Mouse (Mus musculus) thymus, postnatal 25 days (tissue): ENCODE results near the gene Capn11.
A peak's percentile ranks its signal among the peaks of the same experiment; 100 is the strongest.

Experiments used
- DNase-seq: peaks from one replicate; pipeline ENCODE4 v3.0.0; 2022

Capn11 gene

DNA sequence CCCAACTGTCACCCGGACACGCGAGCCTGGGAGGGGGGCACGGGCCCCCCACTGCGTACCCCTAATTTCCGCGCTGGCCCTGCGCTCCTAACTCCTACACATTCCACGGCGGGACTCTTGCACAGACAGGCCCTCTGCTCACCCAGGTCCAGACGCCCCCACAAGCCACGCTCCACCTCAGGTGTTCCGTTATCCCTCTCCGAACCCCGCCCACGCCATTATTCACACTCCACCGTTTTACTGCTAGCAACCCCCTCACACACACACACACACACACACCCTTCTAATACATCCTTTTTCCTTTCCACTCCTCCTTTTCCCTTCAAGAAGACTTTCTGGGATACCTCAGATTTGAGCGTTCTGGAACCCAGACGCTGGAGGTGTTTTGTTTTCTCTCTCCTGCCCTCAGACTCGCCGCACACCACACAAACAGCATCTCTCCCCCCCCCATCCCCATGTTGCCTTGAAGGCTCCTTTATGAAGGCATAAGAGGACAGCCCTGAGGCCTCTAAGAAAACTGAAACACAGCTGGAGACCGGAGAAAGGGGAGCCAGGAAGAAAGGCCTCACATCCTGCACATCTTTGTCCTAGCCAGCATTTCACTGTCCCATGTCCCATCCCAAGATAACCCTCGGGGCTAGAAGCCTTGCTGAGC is 63.3 kb downstream of the Capn11 start:
- no peak for DNase-seq

DNA sequence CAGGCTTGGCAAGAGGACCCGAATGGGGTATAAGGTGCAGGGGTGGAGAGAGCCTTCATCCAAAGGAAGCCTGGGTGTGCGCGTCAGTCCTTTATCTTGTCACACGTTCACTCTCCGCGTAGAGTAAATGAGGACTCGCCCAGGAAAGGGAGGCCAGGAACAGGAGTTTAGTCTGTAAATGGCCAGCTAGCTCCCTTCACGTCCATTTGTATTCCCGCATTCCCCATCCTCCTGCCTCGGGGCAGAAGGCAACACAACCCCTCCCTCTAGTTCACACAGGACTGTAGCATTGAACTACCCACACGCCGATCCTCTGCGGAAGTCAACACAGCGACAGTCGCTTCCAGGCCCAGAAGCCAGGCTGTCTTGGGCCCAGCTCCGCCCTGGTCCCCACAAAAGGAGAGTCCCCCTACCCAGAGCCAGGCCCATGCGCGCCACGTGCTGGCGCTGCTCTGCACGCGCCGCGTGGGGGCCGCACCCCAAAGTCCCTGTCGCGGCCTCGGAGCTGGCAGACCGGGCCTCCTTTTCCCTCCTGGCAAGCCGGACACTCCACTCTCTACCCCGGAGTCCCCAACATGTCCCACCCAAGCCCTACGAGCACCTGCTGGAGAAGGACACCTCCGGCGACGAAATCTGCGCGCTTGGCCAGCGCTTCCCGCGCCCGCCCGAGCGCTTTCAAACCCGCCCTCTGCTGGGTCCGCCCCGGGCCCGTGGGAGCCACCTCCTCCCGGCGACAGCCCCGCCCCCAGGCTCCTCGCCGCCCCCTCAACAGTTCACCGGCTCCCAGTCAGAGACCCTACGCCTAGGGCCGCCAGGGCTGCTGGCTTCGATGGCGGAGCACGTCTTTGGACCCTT is 64.0 kb downstream of the Capn11 start:
- DNase-seq: peak; percentile 89

DNA sequence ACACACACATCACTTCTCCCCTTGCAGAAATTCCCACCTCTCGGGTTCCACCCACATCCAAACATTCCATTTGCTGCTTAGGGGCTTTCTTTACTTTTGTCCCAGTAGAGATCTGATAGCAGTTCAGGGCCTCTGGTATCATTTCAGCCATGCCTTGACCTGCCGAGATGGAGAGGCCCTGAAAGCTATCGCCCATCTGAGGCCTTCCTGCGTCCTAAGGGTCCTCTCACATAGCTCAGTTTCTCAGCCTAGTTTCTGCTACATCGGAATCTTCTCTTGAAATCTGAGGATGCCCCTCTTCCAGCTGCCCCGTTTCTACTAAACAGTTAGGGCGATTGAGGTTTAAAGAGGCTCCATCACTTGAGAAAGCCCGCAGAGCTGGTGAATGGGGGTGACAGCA is 64.9 kb downstream of the Capn11 start:
- DNase-seq: no peak

DNA sequence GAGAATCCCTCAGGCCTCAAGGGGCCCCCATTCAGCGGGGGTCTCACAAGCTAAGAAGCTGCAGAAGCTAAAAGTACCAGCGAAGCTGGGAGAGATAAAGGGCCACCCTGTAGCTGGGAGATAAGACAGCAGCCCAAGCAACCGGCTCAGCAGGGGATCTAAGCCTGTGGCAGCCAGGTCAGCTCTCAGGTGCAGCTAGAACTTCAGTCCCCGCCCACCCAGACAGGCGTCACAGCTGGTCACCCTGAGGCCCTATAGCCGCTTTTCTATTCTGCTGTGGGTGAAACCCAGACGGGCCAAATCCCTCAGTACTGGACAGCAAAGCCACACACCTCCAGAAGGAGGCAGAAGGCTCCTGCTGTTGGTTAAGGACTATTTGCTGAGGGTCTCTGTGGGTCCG is 65.6 kb downstream of the Capn11 start:
- no peak for DNase-seq

DNA sequence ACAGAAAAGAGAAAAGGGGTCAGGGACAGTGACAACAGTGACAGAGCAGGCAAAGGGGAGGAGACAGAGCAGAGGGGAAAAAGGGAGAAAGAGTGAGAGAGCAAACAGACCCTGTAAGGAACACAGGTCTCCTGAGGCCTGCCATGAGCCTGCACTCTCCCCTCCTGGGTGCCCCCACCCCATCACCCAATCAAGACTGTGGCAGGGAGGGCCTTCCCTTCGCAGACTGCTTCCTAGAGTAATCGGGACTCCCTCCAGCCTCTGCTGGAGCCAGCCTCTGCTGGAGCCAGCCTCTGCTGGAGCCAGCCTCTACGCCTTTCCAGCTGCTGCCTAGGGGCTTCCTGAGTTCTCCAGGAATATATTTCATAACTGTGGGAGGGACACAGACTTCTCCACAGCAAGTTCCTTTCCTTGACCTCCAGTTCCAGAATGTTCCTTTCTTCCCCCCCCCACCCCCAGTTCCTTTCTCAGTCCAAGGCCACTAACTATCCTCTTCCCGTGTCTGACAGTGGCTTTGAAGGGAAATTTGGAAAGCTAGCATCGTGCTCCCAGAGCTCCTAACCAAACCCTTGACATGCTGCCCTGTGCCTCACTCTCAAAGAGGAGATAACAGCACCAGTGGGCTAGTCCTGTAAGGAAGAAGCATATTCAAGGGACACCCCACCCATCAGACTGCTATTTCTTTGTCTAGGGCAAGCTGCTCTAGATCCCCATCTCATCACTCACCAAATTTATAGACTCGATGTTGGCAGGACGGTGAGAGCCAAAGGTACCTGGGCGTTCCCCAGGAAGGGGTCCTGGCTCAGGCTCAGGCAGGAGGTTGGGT is 66.3 kb downstream of the Capn11 start:
- DNase-seq: no peak

DNA sequence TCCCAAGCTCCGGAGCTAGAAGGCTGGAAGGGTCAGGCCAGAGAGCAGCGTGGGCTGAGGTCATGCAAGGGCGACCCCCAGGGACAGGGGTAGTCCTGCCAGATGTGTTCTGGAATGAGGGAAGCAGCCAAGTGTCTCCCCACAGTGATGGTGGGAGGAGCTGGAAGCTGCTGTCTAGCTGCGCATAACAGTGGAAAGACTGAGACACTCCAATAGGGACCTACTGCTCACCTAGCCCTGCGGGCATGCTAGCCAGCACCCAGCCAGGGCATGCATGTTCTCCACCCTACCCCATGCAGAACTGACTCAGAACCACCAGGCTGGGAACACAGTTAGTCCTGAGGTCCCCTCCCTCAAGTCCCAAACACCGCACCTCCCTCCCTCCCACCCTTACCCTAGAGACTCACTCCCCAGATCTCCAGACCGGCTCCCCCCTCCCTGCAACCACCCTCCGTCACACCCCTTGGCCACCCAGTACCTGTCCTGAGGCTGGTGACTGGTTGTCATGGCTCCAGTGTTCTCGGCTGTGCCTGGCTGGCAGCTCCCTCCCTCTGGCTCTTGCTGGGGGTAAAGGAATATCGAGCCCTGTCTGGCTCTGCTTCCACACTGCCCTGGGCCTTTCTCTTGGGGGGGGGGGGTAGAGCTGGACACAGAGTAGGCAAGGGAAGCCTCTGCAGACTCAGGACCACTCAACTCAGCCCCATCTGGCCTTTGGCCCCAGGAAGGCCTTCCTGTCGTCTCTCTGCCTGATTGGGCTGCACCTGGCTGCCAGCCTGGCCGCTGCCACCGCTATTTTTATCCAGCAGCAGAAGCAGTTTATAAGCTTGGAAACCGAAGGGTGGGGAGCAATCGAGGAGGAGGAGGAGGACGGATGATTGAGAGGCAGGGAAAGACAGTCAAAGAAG is 67.2 kb downstream of the Capn11 start:
- no peak for DNase-seq

DNA sequence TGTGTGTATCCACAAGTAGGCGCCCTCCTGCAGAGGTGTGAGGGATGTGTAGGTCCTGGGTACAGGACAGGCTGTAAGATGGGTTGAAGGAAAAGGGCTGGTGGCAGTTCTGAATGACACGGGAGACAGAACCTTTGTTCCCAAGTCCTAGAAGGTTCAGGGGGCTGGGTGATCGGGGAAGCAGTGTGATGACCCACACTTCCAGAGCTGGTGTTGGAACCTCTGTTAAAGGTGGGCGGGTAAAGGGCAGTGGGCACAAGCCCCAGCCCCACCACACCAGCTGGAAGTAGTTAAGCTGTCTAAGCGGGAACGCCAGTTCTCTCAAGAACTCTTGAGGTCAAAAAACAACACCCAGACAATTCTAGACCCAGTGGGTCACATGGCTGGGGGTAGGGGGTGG is 68.7 kb downstream of the Capn11 start:
- no peak for DNase-seq

DNA sequence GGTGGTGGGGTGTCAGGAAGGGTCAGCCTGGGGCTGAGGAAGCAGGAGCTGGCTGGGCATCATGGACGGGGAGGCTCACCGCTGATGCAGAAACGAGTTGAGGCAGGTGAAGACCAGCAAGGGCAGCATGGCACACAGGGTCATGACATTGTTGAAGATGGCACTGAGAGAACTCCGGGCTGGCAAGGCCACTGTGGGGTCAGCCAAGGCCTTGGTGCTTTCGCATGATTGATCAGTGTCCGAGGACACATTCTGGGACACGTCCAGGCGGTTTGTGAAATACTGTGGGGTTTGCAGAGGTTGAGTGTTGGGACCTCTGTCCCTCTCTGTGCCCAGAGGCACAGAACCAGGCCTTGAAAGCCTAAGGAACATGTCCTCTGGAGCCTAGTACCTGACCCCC is 69.3 kb downstream of the Capn11 start:
- no peak for DNase-seq

DNA sequence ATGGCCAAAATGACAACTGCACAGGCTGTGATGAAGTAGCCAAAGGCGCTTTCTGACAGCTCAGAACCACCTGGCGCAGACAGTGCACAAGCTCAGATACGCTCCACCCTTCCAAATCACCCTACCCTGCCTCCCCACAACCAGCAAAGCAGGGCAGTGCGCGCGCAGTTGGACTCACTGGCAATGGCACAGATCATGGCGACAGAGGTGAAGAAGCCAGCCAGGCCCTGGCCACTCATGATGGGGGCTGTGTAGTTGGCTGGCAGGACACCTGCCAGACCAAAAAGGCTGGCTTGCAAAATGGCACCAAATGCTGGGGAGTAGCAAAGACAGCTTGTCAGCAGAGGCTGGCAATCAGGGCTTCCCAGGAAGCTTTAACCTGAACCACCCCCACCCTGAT is 69.9 kb downstream of the Capn11 start:
- DNase-seq: no peak

DNA sequence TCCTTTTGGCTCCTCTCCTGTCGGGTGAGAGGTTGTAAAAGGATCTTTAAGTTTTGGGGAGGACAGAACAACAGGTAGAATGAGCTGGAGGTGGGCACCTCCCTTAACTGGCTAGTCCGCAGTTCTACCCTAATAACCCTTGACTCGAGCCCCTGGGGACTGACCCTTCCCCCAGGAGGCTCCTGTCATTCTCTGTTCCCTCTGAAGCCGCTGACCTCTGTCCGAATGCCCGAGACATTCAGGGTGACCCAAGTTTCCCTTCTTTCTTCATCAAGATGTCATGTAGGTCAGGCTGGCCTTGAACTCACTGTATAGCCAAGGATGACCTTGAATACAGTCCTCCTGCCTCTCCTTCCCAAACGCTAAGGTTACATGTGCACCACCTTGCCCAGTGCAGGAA is 70.8 kb downstream of the Capn11 start:
- no peak for DNase-seq

DNA sequence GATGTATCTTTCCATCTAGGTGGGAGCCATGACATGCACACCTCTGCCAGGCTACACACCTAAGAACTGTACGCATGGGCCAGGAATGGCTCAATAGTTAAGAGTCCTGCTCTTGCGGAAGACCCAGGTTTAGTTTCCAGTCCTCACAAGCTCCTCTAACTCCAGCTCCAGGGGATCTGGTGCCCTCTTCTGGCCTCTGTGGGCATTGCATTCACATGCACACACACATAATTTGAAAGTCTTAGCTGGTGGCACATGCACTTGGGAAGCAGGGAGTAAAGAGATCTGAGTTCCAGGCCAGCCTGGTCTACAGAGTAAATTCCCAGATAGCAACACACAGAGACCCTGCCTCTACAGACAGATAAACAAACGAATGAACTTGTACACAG is 72.7 kb downstream of the Capn11 start:
- peak; percentile 52 for DNase-seq

DNA sequence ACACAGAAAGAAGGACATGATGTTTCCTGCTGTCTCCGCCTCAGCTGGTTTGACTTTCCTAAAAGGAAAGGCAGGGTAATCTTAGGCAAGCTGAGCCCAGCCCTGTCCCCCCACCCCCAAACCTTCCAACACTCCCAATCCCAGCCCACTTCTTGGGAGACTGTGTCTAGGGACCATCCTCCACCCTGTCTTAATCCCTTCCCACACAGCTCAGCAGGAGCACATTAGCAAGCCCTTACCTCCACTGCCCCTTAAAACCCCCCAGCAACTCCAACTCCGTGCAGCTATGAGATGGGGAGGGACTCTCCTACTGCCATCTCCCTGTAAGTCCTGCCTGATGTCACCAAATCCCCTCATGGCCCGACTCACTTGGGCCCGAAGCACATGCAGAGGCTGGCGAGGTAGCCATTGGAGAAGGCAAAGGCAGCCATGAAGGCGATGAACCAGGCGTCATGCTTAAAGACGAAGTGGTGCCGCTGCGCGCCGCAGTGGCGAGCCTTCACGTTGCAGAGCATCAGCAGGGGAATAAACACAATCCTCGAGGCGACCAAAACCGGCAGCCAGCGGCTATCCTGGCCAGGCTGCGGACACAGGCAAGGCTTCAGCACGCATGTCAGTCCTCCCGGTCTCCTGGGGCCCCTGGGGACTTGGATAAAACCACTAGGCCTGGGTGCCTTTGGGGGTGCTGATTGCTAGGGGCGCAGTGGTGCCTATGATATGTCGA is 73.2 kb downstream of the Capn11 start:
- DNase-seq: no peak

DNA sequence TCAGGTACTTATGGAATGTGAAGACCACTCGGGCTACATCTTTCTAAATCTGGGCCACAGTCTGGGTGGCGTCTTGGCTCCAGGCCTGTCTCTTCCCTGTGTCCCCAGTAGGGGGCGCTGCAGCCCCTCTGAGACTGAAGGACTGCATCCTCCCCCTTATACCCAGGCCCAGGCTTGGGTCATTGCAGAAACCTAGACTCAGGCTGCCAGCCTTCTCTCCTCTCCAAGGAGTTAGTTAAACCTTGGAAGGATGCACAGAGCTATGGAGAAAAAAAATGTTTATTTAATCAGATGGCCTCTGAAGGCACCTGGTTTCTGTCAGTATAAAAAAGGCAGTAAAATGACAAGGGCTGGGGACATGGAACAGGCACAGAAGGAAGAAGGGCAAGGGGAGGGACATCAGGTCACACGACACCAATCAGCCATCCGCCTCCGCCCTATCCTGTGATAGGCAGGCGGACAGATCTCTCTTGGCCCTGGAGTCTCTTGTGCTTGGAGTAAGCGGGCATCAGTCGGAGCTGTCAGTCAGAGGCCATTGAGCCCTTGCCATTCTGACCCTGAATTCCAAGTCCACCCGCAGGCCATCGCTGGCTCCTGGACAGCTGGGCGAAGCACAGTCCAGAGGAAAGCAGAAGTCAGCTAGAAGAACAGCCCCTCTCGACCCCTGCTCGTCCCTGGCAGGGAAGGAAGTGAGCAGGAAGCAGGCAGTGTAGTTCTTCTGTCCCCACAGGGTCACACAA is 74.0 kb downstream of the Capn11 start:
- peak; percentile 82 for DNase-seq

DNA sequence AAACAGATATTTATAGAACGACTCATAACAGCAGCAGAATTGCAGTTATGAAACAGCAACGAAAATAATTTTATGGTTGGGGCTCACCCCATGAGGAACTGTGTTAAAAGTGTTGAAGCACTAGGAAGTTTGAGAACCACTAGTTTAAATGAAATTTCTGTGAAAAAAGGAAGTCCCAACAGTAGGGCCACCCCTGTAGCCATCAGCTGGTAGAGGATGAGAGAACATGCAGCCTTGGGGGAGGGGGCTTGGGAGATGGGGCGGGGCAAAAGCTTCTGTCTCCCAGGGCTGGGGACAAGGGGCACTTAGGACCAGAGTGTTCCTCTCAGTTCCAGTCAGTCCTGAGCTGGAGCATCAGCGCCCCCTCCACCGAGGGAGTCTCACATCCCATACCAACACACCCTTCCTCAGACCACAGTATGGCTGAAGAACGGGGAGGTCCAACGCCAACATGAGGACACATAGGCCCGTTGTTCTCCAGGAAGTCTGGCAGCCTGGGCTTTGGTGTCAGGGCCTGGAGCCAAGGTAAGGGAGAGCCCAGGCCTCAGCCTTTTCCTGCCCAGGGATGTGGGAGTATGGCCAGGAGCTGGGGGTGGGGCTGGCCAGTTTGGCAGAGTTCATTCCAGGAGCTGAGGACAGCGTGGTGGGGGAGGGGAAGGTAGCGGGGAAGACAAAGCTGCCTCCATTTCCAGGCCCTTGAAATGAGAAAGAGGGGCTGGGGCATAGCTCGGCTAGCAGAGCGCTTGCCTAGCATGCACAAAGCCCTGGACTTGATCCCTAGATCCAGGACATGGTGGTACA is 74.8 kb downstream of the Capn11 start:
- no peak for DNase-seq

DNA sequence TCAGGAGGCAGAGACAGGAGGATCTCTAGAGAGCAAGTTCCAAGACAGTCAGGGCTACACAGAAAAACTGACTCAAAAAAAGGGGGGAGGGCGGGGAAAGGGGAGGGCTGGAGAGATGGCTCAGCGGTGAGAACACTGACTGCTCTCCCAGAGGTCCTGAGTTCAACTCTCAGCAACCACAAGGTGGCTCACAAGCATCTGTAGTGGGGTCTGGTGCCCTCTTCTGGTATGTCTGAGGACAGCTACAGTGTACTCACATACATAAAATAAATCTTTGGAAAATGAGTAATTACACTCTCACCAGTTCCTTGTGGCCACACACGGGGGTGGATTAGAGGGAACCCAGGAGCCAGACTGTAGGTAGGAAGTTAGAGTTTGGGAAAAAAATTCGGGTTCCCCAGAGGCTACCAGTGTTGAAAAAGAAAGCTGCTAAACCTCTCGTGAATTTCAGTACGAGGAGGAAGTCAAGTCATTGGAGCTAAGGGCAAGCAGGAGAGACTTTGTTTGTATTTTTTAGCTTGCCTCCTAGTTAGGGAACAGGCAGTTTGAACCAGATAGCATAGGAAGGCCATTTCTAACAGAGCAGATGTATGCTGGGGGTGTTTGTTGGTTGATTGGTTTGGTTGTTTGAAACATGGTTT is 76.3 kb downstream of the Capn11 start:
- DNase-seq: peak; percentile 58

DNA sequence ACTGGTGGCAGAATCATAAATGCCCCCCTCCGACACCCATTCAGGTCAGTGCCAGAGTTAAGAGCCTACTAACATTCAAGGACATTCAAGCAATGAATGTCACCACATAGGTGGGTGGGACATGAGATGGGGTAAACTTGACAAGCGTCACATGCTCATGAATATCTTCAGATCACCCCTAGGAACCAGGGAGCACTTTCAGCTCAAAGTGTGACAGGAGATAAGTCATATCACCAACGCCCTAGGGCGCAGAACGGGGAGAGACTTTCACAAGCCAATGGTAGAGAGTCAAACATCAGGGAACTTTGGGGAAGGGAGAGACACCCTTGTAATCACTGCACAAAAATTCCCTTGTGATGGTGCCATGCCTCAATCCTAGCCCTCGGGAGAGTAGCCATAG is 76.9 kb downstream of the Capn11 start:
- no peak for DNase-seq

DNA sequence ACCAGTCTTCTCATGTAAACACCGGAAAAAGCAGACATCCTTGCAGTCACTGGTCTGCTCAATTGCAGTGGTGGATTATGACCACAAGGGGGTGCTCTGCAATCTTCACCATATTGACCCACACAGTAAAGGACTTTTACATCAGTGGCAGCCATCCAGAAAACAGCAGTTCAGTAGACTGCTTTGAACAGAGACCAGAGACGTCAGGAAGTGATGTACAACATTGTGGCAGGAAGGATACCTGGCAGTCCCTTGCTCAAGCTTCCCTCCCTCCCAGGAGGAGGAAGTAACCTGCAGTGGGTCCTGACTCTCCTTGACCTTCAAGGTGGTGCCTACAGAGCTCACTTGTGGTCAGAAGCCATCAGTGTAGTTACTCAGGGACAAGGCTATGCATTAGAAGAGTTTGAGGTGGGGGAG is 77.5 kb downstream of the Capn11 start:
- peak; percentile 79 for DNase-seq

DNA sequence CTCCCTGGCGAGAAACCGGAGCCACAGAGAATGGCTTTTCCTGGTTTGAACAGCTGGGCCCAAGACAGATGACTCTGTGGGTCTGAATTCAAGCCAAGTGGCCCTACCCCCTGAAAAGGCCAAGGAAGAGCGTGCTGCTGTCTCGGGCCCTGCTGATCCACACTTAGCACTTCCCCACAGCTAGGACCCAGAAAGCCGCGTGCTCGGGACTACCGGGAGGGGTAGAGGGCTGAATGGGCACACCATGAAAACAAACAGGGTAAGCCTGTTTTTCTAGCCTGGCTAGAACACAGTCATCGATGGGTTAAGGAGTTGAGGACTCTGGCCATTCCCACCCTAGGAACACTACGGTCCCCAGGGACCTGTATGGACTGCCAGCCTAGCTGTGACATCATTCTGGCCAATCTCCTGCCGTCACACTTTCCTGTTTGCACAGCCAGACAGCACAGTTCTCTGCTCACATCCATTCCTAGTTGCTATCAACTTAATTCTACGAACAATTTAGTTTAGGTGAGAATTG is 78.1 kb downstream of the Capn11 start:
- DNase-seq: no peak
